Mouse (Mus musculus): ENCODE data around the gene Satl1. TPM values are rescaled to one million over a fixed set of nuclear protein-coding genes. Genes with fewer than 3 reads are reported as not detected.

Satl1 gene
- not detected for polyA plus RNA-seq (2014; fragmentation: Illumina TruSeq; extraction: RNeasy Lipid Tissue Mini Kit (QIAGEN cat#74804); ENCODE audit: low read depth, low replicate concordance)

DNA sequence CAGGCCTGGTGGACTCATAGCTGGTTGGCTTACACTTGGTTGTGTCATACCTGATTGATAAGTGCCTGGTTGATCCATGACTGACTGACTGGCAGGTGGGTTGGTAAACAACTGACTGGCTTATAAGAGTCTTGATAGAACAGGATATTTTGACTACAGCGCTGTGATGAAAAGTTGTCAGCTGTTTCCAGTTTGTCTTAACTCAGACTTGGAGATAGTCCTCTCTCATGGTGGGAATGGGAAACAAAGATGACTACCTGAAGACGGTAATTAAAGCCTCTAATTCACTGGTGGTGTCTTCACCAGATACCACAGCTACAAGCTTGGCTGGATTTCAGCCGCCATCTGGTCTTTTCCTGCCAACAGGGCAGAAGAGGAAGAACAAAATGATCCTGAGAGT lies at the start of gene Satl1:
Gene Satl1 (minus strand): TSS at position 101 of the 400 bp plus-strand sequence.

Other genes starting within 250 kb of the Satl1 start
- 5.4 TPM for gene 4933403O08Rik, start 167.7 kb downstream of the Satl1 start, polyA plus RNA-seq (2014; fragmentation: Illumina TruSeq; extraction: RNeasy Lipid Tissue Mini Kit (QIAGEN cat#74804); ENCODE audit: low read depth, low replicate concordance)
- 139 TPM for gene Apool, start 95.4 kb downstream of the Satl1 start, polyA plus RNA-seq (2014; fragmentation: Illumina TruSeq; extraction: RNeasy Lipid Tissue Mini Kit (QIAGEN cat#74804); ENCODE audit: low read depth, low replicate concordance)
- not detected for gene 2010106E10Rik, start 88.5 kb upstream of the Satl1 start, polyA plus RNA-seq (2014; fragmentation: Illumina TruSeq; extraction: RNeasy Lipid Tissue Mini Kit (QIAGEN cat#74804); ENCODE audit: low read depth, low replicate concordance)
- 2.6 TPM for gene Zfp711, start 193.7 kb upstream of the Satl1 start, polyA plus RNA-seq (2014; fragmentation: Illumina TruSeq; extraction: RNeasy Lipid Tissue Mini Kit (QIAGEN cat#74804); ENCODE audit: low read depth, low replicate concordance)

Data from adrenal gland, adult 10 weeks (tissue).